Mouse (Mus musculus): ENCODE data around the gene Sp6.

Gene Sp6

DNA sequence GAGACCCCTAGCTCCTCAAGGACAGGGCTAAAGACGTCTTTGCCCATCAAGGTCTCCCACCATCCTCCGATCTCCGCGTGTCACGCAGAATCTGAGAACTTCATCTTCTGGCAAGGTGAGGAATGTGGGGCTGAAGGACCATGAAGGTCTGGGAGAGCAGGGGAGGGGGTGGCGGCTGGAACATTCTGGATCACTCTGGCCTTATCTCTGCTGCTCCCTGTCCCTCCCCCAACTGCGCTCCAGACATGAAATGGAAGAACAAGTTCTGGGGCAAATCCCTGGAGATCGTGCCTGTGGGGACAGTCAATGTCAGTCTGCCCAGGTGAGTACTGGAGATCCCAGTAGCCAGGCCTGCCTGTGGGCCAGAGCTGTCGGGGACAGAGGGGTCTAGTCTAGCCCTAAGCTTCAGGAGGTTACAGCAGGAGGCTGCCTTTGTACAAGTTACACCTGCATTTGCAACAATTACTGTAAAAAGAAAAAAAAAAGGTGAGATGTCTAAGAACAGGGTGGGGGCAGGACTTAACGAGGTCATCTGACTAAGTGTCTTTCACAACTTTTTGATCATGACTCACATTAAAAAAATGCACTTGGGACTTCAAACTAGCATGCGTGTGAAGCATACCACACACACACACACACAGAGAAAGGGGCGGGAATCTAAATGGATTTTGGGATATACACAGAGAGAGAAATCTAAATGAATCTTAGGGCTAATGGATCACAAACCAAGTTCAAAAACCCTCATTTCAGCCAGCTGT is 52.5 kb downstream of the Sp6 start:
- no peak for DNase-seq

DNA sequence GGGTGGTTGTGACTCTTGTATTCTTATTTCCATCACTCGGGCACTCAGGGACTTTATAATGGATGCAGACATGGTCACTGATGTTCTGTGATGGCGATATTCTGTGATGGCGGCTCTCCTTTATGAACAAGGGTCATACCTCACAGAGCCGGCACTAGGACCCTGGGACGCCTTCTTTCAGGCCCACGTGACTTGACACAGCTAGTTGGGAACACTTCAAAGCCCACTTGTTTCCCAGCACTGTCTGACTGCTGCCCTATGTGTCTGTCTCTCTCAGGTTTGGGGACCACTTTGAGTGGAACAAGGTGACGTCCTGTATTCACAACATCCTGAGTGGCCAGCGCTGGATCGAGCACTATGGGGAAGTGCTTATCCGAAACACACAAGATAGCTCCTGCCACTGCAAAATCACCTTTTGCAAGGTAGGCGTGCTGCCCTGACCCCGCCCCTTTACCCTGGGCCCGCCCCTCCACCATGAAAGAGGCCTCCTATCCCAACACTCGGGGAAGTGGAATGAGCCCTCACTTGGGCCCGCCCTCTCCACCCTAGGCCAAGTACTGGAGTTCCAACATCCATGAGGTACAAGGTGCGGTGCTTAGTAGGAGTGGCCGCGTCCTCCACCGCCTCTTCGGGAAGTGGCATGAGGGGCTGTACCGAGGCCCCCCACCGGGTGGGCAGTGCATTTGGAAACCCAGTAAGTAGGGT is 53.6 kb downstream of the Sp6 start:
- no peak for DNase-seq

GRCm38 (mm10) chr11:97069333-97069732 is 56.1 kb downstream of the Sp6 start:
- no peak for DNase-seq

DNA sequence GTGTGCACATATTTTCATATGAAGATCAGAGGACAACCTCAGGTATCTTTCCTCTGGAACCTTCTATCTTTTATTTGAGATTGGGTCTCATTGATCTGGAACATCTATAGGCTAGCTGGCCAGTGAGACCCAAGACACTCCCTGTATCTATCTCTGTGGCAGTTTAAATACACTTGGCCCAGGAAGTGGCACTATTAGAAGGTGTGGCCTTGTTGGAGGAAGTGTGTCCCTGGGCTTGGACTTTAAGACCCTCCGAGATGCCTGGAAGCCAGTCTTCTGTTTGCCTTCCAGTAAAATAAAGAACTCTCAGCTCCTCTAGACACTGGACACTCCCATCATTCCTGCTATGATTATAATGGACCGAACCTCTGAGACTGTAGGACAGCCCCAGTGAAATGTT is 56.6 kb downstream of the Sp6 start:
- no peak for DNase-seq

- no peak for DNase-seq
Measured at GRCm38 (mm10) chr11:97071129-97071528, 57.9 kb downstream of the Sp6 start.

DNA sequence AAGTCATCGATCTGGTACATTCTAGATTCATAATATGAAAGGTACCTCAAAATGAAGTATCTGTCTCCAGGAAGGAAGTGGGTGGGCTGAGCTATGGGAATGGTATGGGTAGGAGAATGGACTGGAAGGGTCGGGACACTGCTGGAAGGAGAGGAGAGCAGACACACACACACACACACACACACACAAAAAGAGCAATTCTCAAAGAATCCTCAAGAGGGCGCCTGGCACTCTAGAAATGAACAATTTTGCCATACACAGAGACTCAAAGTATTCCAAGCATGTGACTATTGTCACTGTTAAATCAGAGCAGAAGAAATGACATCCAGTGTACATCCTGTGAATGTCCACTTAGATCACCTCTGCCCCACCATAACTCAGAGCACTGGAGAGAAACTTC is 59.3 kb downstream of the Sp6 start:
- no peak for DNase-seq

- DNase-seq, result no peak
Measured at GRCm38 (mm10) chr11:97074235-97074634, 61.0 kb downstream of the Sp6 start.

Measured in right cerebral cortex, postnatal 14 days (tissue).